Comparison of ENCODE assay signal across 8 mouse cellular contexts in the genomic region with DNA sequence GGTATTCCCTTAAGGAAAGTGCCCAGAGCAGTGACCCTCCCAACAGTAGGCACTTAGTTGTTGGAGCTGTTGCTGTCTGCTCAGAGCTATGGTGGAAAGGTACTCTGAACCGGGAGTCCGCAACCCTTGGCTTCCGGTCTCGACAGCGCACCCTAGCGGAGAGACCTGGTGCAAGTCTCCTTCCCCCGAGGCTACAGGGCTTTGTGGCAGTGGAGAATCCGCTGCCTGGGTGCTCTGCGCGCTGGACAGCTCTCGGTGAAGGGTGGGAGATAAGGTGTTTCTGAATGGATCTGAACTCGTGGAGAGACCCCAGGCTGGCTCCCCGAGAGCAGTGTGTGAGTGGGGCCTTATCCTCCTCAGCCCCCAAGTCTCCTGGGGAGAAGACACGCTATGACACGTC. TPM values are rescaled to one million over a fixed set of nuclear protein-coding genes. Genes with fewer than 3 reads are reported as not detected.
DNase-seq lines count a peak whose midpoint lies in the region; ATAC-seq lines count a peak whose summit lies in the region.

No protein-coding gene starts in this region.

- ATAC-seq in intestine, embryonic 14.5 days (replicated peaks; ENCODE audit: low FRiP score, low TSS enrichment, low read depth), result 0 out of 2 replicates have a peak, but pooled peaks have one; percentile 29

- peak overlapping the region; percentile 16; the same call in 1 of the 2 replicates for H3K4me3 ChIP-seq in intestine, embryonic 14.5 days (ENCODE audit: low read depth, low read length)

- peak overlapping the region; percentile 45 for H3K4me2 ChIP-seq in intestine, embryonic 14.5 days (ENCODE audit: low read length)

- H3K4me1 ChIP-seq in intestine, embryonic 14.5 days (replicated peaks; ENCODE audit: control insufficient read depth, insufficient read depth, low read length), result peaks cover 27% of the 10 kb centered on the region

- intact Hi-C loops in gastrocnemius, postnatal 36 days (cut with DNase I), result no loop called here
- intact Hi-C loops in left cerebral cortex, postnatal 36 days (cut with DNase I), result no loop called here

- H3K36me3 ChIP-seq in intestine, embryonic 14.5 days (ENCODE audit: control insufficient read depth, insufficient read depth, low read length), result no peaks in the 10 kb centered on the region

- H3K9me3 ChIP-seq in intestine, embryonic 14.5 days (ENCODE audit: control insufficient read depth, low read length), result no peaks in the 10 kb centered on the region

- peak; percentile 74 for DNase-seq in adrenal gland, adult 8-10 months
- DNase-seq in embryo, embryonic 11.5 days (ENCODE audit: low read depth, low spot score), result peak; percentile 83
- peak; percentile 82 to 84 for DNase-seq in gastrocnemius, postnatal 36 days
- DNase-seq in intestine, embryonic 14.5 days (ENCODE audit: low spot score), result peak; percentile 92
- peak; percentile 72 to 74 for DNase-seq in left cerebral cortex, postnatal 36 days (ENCODE audit: low spot score in 2 of 2)
- peak; percentile 91 for DNase-seq in mesoderm, embryonic 11.5 days (ENCODE audit: low read depth, low spot score)
- DNase-seq in right cerebral cortex, postnatal 36 days (ENCODE audit: low spot score in 2 of 2), result peak; percentile 47 to 55
- DNase-seq in urinary bladder, postnatal 36 days (ENCODE audit: low spot score in 2 of 2), result peak; percentile 77 to 83

- H3K9ac ChIP-seq in intestine, embryonic 14.5 days (ENCODE audit: low read length), result peak overlapping the region; percentile 14; the same call in 1 of the 2 replicates

- 10% methylated on average over 15 of the region's 15 CpGs for WGBS in intestine, embryonic 14.5 days

- no peak overlapping the region for H3K27ac ChIP-seq in intestine, embryonic 14.5 days (ENCODE audit: low read depth)

- H3K27me3 ChIP-seq in intestine, embryonic 14.5 days (replicated peaks; ENCODE audit: control insufficient read depth, insufficient read depth, low read length), result no peaks in the 10 kb centered on the region

RNA-seq across cellular contexts. Expression of gene E2f2, which starts 7.8 kb away (rescaled TPM):
- 1 to 10 TPM; 2.6 to 3.6 (median 2.7) TPM for total RNA-seq in adrenal gland, adult 8-10 months (2022)
- 1 to 10 TPM; 1.3 to 1.9 TPM for total RNA-seq in gastrocnemius, postnatal 36 days (2021)
- polyA plus RNA-seq in intestine, embryonic 14.5 days (2014; fragmentation: Nextera tagmentation; extraction: Ambion mirVana), result 4.1 and 5.0 TPM in 2 replicates
- under 1 TPM; 0.61 to 0.72 TPM for total RNA-seq in left cerebral cortex, postnatal 36 days (2021)

RNA-seq across cellular contexts. Expression of gene Asap3, which starts 26.2 kb away (rescaled TPM):
- total RNA-seq in adrenal gland, adult 8-10 months (2022), result 1 to 10 TPM; 2.5 to 4.9 (median 3.6) TPM
- total RNA-seq in gastrocnemius, postnatal 36 days (2021), result 1 to 10 TPM; 1.8 to 2.1 TPM
- polyA plus RNA-seq in intestine, embryonic 14.5 days (2014; fragmentation: Nextera tagmentation; extraction: Ambion mirVana), result 4.6 and 4.9 TPM in 2 replicates
- 1 to 10 TPM; 2.2 to 2.5 TPM for total RNA-seq in left cerebral cortex, postnatal 36 days (2021)

RNA-seq across cellular contexts. Expression of gene Id3, which starts 36.7 kb away (rescaled TPM):
- total RNA-seq in adrenal gland, adult 8-10 months (2022), result 10 to 100 TPM; 58.3 to 76.8 (median 73.8) TPM
- total RNA-seq in gastrocnemius, postnatal 36 days (2021), result 10 to 100 TPM; 13.8 to 14.1 TPM
- polyA plus RNA-seq in intestine, embryonic 14.5 days (2014; fragmentation: Nextera tagmentation; extraction: Ambion mirVana), result 325 and 351 TPM in 2 replicates
- 10 to 100 TPM; 35.3 to 40.7 TPM for total RNA-seq in left cerebral cortex, postnatal 36 days (2021)
